Mouse (Mus musculus) forebrain, embryonic 10.5 days (tissue): ENCODE measurements around the gene Crtap. TPM values are rescaled to one million over a fixed set of nuclear protein-coding genes. Genes with fewer than 3 reads are reported as not detected.

Experiments used
- DNase-seq: peaks from one replicate; pipeline ENCODE4 v3.0.0-alpha.2; 2017; ENCODE audit warnings: low spot score; ENCODE audit errors: extremely low spot score
- H3K27ac ChIP-seq: fragments of 300-500 bp; sonication (generic); 2 replicates; pipeline ENCODE4 v1.5.1; 2016; ENCODE audit warnings: mild to moderate bottlenecking
- H3K27me3 ChIP-seq: fragments of 300-500 bp; sonication (generic); 2 replicates; pipeline ENCODE4 v1.6.1; 2016; ENCODE audit warnings: mild to moderate bottlenecking; ENCODE audit not compliant: poor library complexity, severe bottlenecking
- H3K36me3 ChIP-seq: fragments of 300-500 bp; sonication (generic); replicated peaks from 2 replicates; pipeline ENCODE4 v1.6.1; 2016; ENCODE audit warnings: mild to moderate bottlenecking, moderate library complexity
- H3K4me1 ChIP-seq: fragments of 300-500 bp; sonication (generic); 2 replicates; pipeline ENCODE4 v1.6.1; 2016
- H3K4me3 ChIP-seq: fragments of 300-500 bp; sonication (generic); 2 replicates; pipeline ENCODE4 v1.5.1; 2016; ENCODE audit warnings: mild to moderate bottlenecking, moderate library complexity
- H3K9me3 ChIP-seq: fragments of 300-500 bp; sonication (generic); 2 replicates; pipeline ENCODE4 v1.6.1; 2016; ENCODE audit warnings: mild to moderate bottlenecking, moderate library complexity
- WGBS: fragments of 180-500 bp; shearing (Covaris S2); methylation state at CpG from one replicate; pipeline ENCODE4 v1.1.7; 2016; 5-methylcytosine and 5-hydroxymethylcytosine counted together
- polyA plus RNA-seq: library from polyadenylated mRNA; unstranded; fragments of >200 nt; fragmentation: Nextera tagmentation; extraction: Ambion mirVana; gene quantifications from 2 replicates; pipeline ENCODE4 v1.2.1, GENCODE M21; 2016

The Crtap gene
- 30.7 and 31.6 TPM in 2 replicates for polyA plus RNA-seq

- Histone ChIP-seq H3K27ac (peak within 1 kb of the TSS; percentile 89), H3K27me3 (0 out of 2 replicates have a peak, but pooled peaks cover 8% of the 10 kb centered on the region), H3K4me1 (peaks cover 14% of the 10 kb centered on the region), H3K9me3 (no peaks in the 10 kb centered on the region), H3K4me3 (peak within 1 kb of the TSS; percentile 65), H3K36me3 (no peaks in the 10 kb centered on the region; the same call in 1 of the 2 replicates)
- under 1% methylated on average over 96 of the region's 96 CpGs for WGBS
- peak; percentile 80 for DNase-seq
Measured at GRCm38 (mm10) chr9:114389905-114390748, at the start of gene Crtap. Gene Crtap, minus strand, starts transcription at chr9:114390675.

GRCm38 (mm10) chr9:114435668-114436067 lies 45.2 kb upstream of the Crtap start:
- Histone ChIP-seq H3K9me3 (peaks cover 4% of the 10 kb centered on the region; the same call in 1 of the 2 replicates), H3K4me1 (no peaks in the 10 kb centered on the region), H3K27me3 (no peaks in the 10 kb centered on the region), H3K27ac (no peak overlapping the region), H3K36me3 (peaks cover 44% of the 10 kb centered on the region), H3K4me3 (no peak overlapping the region)
- no peak for DNase-seq
- WGBS, result 69% methylated on average over 2 of the region's 2 CpGs

- 91% methylated on average over 12 of the region's 12 CpGs for WGBS
- peaks cover 8% of the 10 kb centered on the region for H3K9me3 ChIP-seq
Measured at GRCm38 (mm10) chr9:114428103-114428834, 37.8 kb upstream of the Crtap start.

GRCm38 (mm10) chr9:114427425-114427824 lies 37.0 kb upstream of the Crtap start:
- Histone ChIP-seq H3K4me3 (no peak overlapping the region), H3K9me3 (peaks cover 8% of the 10 kb centered on the region), H3K4me1 (no peaks in the 10 kb centered on the region), H3K27me3 (no peaks in the 10 kb centered on the region), H3K27ac (no peak overlapping the region), H3K36me3 (peaks cover 40% of the 10 kb centered on the region)
- WGBS, result 87% methylated on average over 8 of the region's 8 CpGs
- no peak for DNase-seq

More at GRCm38 (mm10) chr9:114428103-114428834, 37.8 kb upstream of the Crtap start:
- DNase-seq, result no peak
- Histone ChIP-seq H3K27ac (no peak overlapping the region), H3K4me3 (no peak overlapping the region), H3K36me3 (peaks cover 44% of the 10 kb centered on the region), H3K4me1 (no peaks in the 10 kb centered on the region), H3K27me3 (no peaks in the 10 kb centered on the region)

- WGBS, result 90% methylated on average over 5 of the region's 5 CpGs
- H3K4me1 ChIP-seq, result no peaks in the 10 kb centered on the region
- H3K4me3 ChIP-seq, result no peak overlapping the region
- H3K9me3 ChIP-seq, result peaks cover 8% of the 10 kb centered on the region
- H3K27ac ChIP-seq, result no peak overlapping the region
- DNase-seq, result no peak
- no peaks in the 10 kb centered on the region for H3K27me3 ChIP-seq
- peaks cover 41% of the 10 kb centered on the region for H3K36me3 ChIP-seq
Measured at GRCm38 (mm10) chr9:114426201-114426600, 35.7 kb upstream of the Crtap start.

GRCm38 (mm10) chr9:114425576-114425975 lies 35.1 kb upstream of the Crtap start:
- H3K4me3 ChIP-seq, result no peak overlapping the region
- WGBS, result 93% methylated on average over 5 of the region's 5 CpGs
- H3K27me3 ChIP-seq, result no peaks in the 10 kb centered on the region
- no peak for DNase-seq
- H3K4me1 ChIP-seq, result no peaks in the 10 kb centered on the region
- H3K36me3 ChIP-seq, result peaks cover 42% of the 10 kb centered on the region
- peaks cover 8% of the 10 kb centered on the region for H3K9me3 ChIP-seq
- H3K27ac ChIP-seq, result no peak overlapping the region

- peaks cover 8% of the 10 kb centered on the region for H3K9me3 ChIP-seq
- H3K27me3 ChIP-seq, result no peaks in the 10 kb centered on the region
- H3K4me1 ChIP-seq, result no peaks in the 10 kb centered on the region
- DNase-seq, result no peak
- H3K4me3 ChIP-seq, result no peak overlapping the region
- H3K36me3 ChIP-seq, result peaks cover 34% of the 10 kb centered on the region
- no peak overlapping the region for H3K27ac ChIP-seq
- WGBS, result 92% methylated on average over 7 of the region's 7 CpGs
Measured at GRCm38 (mm10) chr9:114421797-114422196, 31.3 kb upstream of the Crtap start.

- no peak overlapping the region for H3K27ac ChIP-seq
- H3K27me3 ChIP-seq, result no peaks in the 10 kb centered on the region
- H3K4me3 ChIP-seq, result no peak overlapping the region
- DNase-seq, result no peak
- peaks cover 8% of the 10 kb centered on the region for H3K9me3 ChIP-seq
- no peaks in the 10 kb centered on the region for H3K4me1 ChIP-seq
- WGBS, result 70% methylated on average over 3 of the region's 3 CpGs
- peaks cover 30% of the 10 kb centered on the region for H3K36me3 ChIP-seq
Measured at GRCm38 (mm10) chr9:114421045-114421444, 30.6 kb upstream of the Crtap start.

- Histone ChIP-seq H3K27ac (no peak overlapping the region), H3K4me1 (no peaks in the 10 kb centered on the region), H3K9me3 (peaks cover 5% of the 10 kb centered on the region), H3K27me3 (no peaks in the 10 kb centered on the region), H3K36me3 (peaks cover 24% of the 10 kb centered on the region), H3K4me3 (no peak overlapping the region)
- WGBS, result 78% methylated on average over 8 of the region's 8 CpGs
- no peak for DNase-seq
Measured at GRCm38 (mm10) chr9:114420443-114420842, 30.0 kb upstream of the Crtap start.

GRCm38 (mm10) chr9:114418187-114418586 lies 27.7 kb upstream of the Crtap start:
- Histone ChIP-seq H3K4me1 (no peaks in the 10 kb centered on the region), H3K27ac (no peak overlapping the region), H3K27me3 (no peaks in the 10 kb centered on the region), H3K4me3 (no peak overlapping the region), H3K9me3 (no peaks in the 10 kb centered on the region), H3K36me3 (peaks cover 8% of the 10 kb centered on the region)
- peak; percentile 33 for DNase-seq
- 70% methylated on average over 7 of the region's 7 CpGs for WGBS

GRCm38 (mm10) chr9:114416646-114417517 lies 26.4 kb upstream of the Crtap start:
- DNase-seq, result no peak
- peaks cover 2% of the 10 kb centered on the region; the same call in 1 of the 2 replicates for H3K9me3 ChIP-seq
- no peaks in the 10 kb centered on the region for H3K27me3 ChIP-seq
- 94% methylated on average over 21 of the region's 21 CpGs for WGBS
- H3K36me3 ChIP-seq, result peaks cover 17% of the 10 kb centered on the region
- no peak overlapping the region for H3K27ac ChIP-seq
- H3K4me1 ChIP-seq, result no peaks in the 10 kb centered on the region
- H3K4me3 ChIP-seq, result no peak overlapping the region

- no peak overlapping the region for H3K27ac ChIP-seq
- H3K27me3 ChIP-seq, result no peaks in the 10 kb centered on the region
- no peak overlapping the region for H3K4me3 ChIP-seq
- H3K9me3 ChIP-seq, result peaks cover 12% of the 10 kb centered on the region; the same call in 1 of the 2 replicates
- WGBS, result 20% methylated on average over 11 of the region's 11 CpGs
- H3K36me3 ChIP-seq, result peaks cover 24% of the 10 kb centered on the region
- no peaks in the 10 kb centered on the region for H3K4me1 ChIP-seq
- DNase-seq, result peak; percentile 69
Measured at GRCm38 (mm10) chr9:114415701-114416100, 25.2 kb upstream of the Crtap start.
